8 mouse cellular contexts compared by ENCODE assay signal in genomic region chr5:142478829-142479435, GRCm38 (mm10). TPM values are rescaled to one million over a fixed set of nuclear protein-coding genes. Genes with fewer than 3 reads are reported as not detected.
DNase-seq lines count a peak whose midpoint lies in the region; ATAC-seq lines count a peak whose summit lies in the region.

No protein-coding gene starts in this region.

- H3K4me1 ChIP-seq in midbrain, embryonic 10.5 days, result peaks cover 3% of the 10 kb centered on the region

- peak overlapping the region; percentile 30 for H3K27ac ChIP-seq in midbrain, embryonic 10.5 days (replicated peaks)

- no peak overlapping the region for H3K4me3 ChIP-seq in midbrain, embryonic 10.5 days

- ATAC-seq in inflammation-experienced regulatory T-cells, adult 6 months, result peak; percentile 60

- peak; percentile 78 for DNase-seq in adrenal gland, adult 2 months
- peak; percentile 91 for DNase-seq in embryo, embryonic 10.5 days (ENCODE audit: low spot score)
- peak; percentile 87 for DNase-seq in gastrocnemius, postnatal 14 days
- peak; percentile 90 to 92 for DNase-seq in left cerebral cortex, postnatal 14 days (ENCODE audit: low spot score in 2 of 2)
- DNase-seq in midbrain, embryonic 10.5 days (ENCODE audit: low spot score), result peak; percentile 82
- peak; percentile 72 to 79 for DNase-seq in right cerebral cortex, postnatal 36 days (ENCODE audit: low spot score in 2 of 2)
- DNase-seq in yolk sac, embryonic 10.5 days (ENCODE audit: low spot score), result peak; percentile 59

- no peaks in the 10 kb centered on the region for H3K27me3 ChIP-seq in midbrain, embryonic 10.5 days (ENCODE audit: low read depth, poor library complexity, severe bottlenecking)

- WGBS in midbrain, embryonic 10.5 days, result 33% methylated on average over 17 of the region's 17 CpGs

- H3K9me3 ChIP-seq in midbrain, embryonic 10.5 days (replicated peaks), result no peaks in the 10 kb centered on the region

- intact Hi-C loops in gastrocnemius, postnatal 14 days (cut with DNase I; ENCODE audit: low total_unique reads), result no loop called here
- intact Hi-C loops in left cerebral cortex, postnatal 14 days (cut with DNase I), result loop anchor here (2.0 kb wide), 1 partner anchor 72 kb away; the partner anchor contains the start of gene Radil

- H3K36me3 ChIP-seq in midbrain, embryonic 10.5 days, result peaks cover 14% of the 10 kb centered on the region

RNA-seq across cellular contexts. Expression of gene Ap5z1, which starts 15.2 kb away (rescaled TPM):
- total RNA-seq in adrenal gland, adult 2 months (2021), result 10 to 100 TPM; 18.5 to 22.7 TPM
- 75.8 and 77.7 TPM in 2 replicates for polyA plus RNA-seq in adrenal gland, adult 2 months (2012; rRNA removed)
- total RNA-seq in gastrocnemius, postnatal 14 days (2021), result 1 to 10 TPM; 3.4 to 3.9 TPM
- 10 to 100 TPM; 16.8 to 19.4 (median 19.1) TPM for polyA plus RNA-seq in inflammation-experienced regulatory T-cells, adult 6 months (2017; shearing (Covaris generic))
- 10 to 100 TPM; 18.6 to 21.0 TPM for total RNA-seq in left cerebral cortex, postnatal 14 days (2021)
- 12.3 and 14.6 TPM in 2 replicates for polyA plus RNA-seq in midbrain, embryonic 10.5 days (2016; fragmentation: Nextera tagmentation; extraction: Ambion mirVana)

RNA-seq across cellular contexts. Expression of gene Papolb, which starts 50.9 kb away (rescaled TPM):
- total RNA-seq in adrenal gland, adult 2 months (2021), result under 1 TPM; 0.09 to 0.21 TPM
- 0.03 TPM in 1 of 2 replicates, not detected in the other for polyA plus RNA-seq in adrenal gland, adult 2 months (2012; rRNA removed)
- total RNA-seq in gastrocnemius, postnatal 14 days (2021), result under 1 TPM; 0.10 to 0.18 TPM
- not detected for polyA plus RNA-seq in inflammation-experienced regulatory T-cells, adult 6 months (2017; shearing (Covaris generic))
- 1 to 10 TPM in 1 of 2 experiments, under 1 TPM in 1; 0.85 to 1.1 TPM for total RNA-seq in left cerebral cortex, postnatal 14 days (2021)
- 0.15 and 0.20 TPM in 2 replicates for polyA plus RNA-seq in midbrain, embryonic 10.5 days (2016; fragmentation: Nextera tagmentation; extraction: Ambion mirVana)
